Mouse (Mus musculus) lung, embryonic 14.5 days (tissue): ENCODE measurements around the gene Gnb1l. TPM values are rescaled to one million over a fixed set of nuclear protein-coding genes. Genes with fewer than 3 reads are reported as not detected.
A peak's percentile ranks its signal among the peaks of the same experiment; 100 is the strongest.

ENCODE experiments used
- ATAC-seq: fragments of 200-750 bp; cut with Nextera tagmentation; 2 replicates; pipeline ENCODE4 v1.8.0; 2017; ENCODE audit warnings: mild to moderate bottlenecking, moderate TSS enrichment, moderate library complexity; ENCODE audit not compliant: insufficient read depth
- DNase-seq: peaks from one replicate; pipeline ENCODE4 v3.0.0-alpha.2; 2015
- H3K27ac ChIP-seq: fragments of 300-500 bp; sonication (generic); 2 replicates; pipeline ENCODE4 v1.5.1; 2014; ENCODE audit warnings: low read depth, mild to moderate bottlenecking, moderate library complexity
- H3K27me3 ChIP-seq: fragments of 300-500 bp; sonication (generic); 2 replicates; pipeline ENCODE4 v1.6.1; 2014; ENCODE audit warnings: low read length, control low read depth; ENCODE audit not compliant: insufficient read depth
- H3K36me3 ChIP-seq: fragments of 300-500 bp; sonication (generic); 2 replicates; pipeline ENCODE4 v1.6.1; 2014; ENCODE audit warnings: control low read depth; ENCODE audit not compliant: insufficient read depth
- H3K4me1 ChIP-seq: fragments of 300-500 bp; sonication (generic); 2 replicates; pipeline ENCODE4 v1.6.1; 2014; ENCODE audit warnings: antibody characterized with exemption, control low read depth; ENCODE audit not compliant: insufficient read depth
- H3K4me2 ChIP-seq: fragments of 300-500 bp; sonication (generic); 2 replicates; pipeline ENCODE4 v1.6.1; 2014; ENCODE audit warnings: mild to moderate bottlenecking
- H3K4me3 ChIP-seq: fragments of 300-500 bp; sonication (generic); 2 replicates; pipeline ENCODE4 v1.5.1; 2014; ENCODE audit warnings: low read depth, low read length
- H3K9ac ChIP-seq: fragments of 300-500 bp; sonication (generic); 2 replicates; pipeline ENCODE4 v1.6.1; 2014
- H3K9me3 ChIP-seq: fragments of 300-500 bp; sonication (generic); 2 replicates; pipeline ENCODE4 v1.6.1; 2016; ENCODE audit warnings: low read depth, low read length, control low read depth
- CTCF ChIP-seq: IDR thresholded peaks from 2 replicates; pipeline ENCODE4 v1.5.1; 2016; ENCODE audit warnings: antibody characterized with exemption, low read depth
- WGBS: fragments of 180-500 bp; shearing (Covaris S2); extraction: QIAGEN DNeasy Blood & Tissue Kit; methylation state at CpG from one replicate; pipeline ENCODE4 v1.1.7; 2014; 5-methylcytosine and 5-hydroxymethylcytosine counted together
- polyA plus RNA-seq: library from polyadenylated mRNA; unstranded; fragments of >200 nt; fragmentation: Nextera tagmentation; extraction: Ambion mirVana; gene quantifications from 2 replicates; pipeline ENCODE4 v1.2.1, GENCODE M21; 2014

Gnb1l gene
- polyA plus RNA-seq, 1 experiment from 2014 or later, result 17.6 TPM

DNA sequence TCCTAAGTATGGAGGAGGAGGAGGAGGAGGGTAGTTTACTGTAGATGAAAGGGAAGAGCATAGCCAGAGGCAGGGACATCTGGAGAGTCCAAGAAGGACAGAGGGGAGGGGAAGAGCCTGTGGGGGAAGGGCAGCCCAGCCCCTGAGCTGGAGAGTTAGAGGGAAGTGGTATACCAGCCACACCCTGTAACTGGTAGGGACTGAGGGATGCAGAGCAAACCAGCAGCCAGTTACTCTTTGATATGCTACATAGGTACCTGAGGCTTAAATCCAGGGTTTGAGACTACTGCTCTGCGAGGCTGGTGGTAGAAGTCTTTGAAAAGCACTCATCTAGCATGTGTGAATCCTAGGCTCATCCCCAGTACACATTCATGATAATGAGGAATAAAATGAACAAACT lies 7.6 kb upstream of the Gnb1l start:
- H3K4me3 ChIP-seq, result no peak overlapping the region
- no peaks in the 10 kb centered on the region for H3K9me3 ChIP-seq
- 60% methylated on average over 1 of the region's 1 CpGs for WGBS
- DNase-seq (no peak), ATAC-seq (no peak)
- no peaks in the 10 kb centered on the region for H3K36me3 ChIP-seq
- H3K4me1 ChIP-seq, result no peaks in the 10 kb centered on the region
- no peak for TF ChIP-seq CTCF
- no peak overlapping the region for H3K9ac ChIP-seq
- H3K4me2 ChIP-seq, result no peak overlapping the region
- no peaks in the 10 kb centered on the region for H3K27me3 ChIP-seq
- no peak overlapping the region for H3K27ac ChIP-seq

DNA sequence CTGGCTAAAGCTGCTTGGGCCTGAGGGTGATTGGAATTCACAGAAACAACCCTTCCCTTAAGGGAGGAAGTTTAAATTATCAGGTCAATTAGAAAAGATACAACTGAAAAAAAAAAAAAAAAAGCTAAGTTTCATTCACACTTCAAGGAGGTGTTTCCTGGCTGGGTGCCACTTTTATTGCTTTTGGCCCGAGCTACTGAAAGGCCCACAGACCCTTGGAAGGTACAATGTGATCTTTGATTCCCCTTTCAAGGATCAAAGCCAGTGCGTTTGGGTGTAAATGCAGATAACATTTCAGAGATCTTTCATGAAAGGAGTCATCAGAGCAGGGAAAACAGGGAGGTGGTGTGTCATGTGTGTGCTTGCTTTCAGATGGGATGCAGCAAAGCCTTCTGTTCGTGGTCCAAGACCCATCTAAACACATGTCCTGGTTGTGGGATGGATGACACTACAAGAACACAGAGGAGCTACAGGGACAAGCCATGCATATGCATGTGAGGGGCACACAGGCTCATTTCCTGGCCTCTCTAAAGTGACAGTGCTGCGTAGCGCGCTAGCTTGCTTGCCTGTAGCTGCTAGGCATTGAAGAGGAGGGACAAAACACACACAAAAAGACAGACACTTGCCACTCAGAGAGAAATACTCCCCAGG lies 523 bp upstream of the Gnb1l start:
- H3K4me2 ChIP-seq, result peak overlapping the region; percentile 77
- peak; percentile 70 for DNase-seq

DNA sequence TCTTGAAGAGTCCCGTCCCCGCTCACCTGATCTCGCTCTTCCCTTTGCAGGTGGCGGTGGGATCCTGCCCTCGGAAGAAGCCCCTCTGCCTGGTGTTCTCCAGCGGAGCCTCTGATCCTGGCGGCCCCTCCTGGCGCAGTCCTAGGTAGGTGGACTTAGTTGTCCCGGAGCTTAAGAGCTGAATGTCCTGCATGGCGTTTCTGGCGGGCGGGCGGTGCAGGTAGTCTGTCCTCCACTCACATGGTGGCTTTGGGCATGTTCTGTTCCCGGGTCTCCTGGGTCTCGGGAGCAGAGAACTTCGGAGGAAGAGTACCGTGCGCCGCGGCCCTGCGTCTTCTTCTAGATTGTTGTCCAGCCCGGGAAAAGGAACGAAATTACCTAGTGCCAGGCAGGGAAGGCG lies 483 bp downstream of the Gnb1l start:
- peak overlapping the region; percentile 78 for H3K9ac ChIP-seq
- H3K27ac ChIP-seq, result peak overlapping the region; percentile 55; the same call in 1 of the 2 replicates
- H3K4me3 ChIP-seq, result peak overlapping the region; percentile 74

More for the DNA sequence above, 523 bp upstream of the Gnb1l start:
- peak; percentile 65 for ATAC-seq
- Histone ChIP-seq H3K4me3 (peak overlapping the region; percentile 74), H3K4me1 (peaks cover 5% of the 10 kb centered on the region; the same call in 1 of the 2 replicates), H3K9ac (peak overlapping the region; percentile 78), H3K36me3 (peaks cover 23% of the 10 kb centered on the region), H3K9me3 (no peaks in the 10 kb centered on the region), H3K27me3 (no peaks in the 10 kb centered on the region), H3K27ac (peak overlapping the region; percentile 89)
- 9% methylated on average over 6 of the region's 6 CpGs for WGBS
- TF ChIP-seq CTCF, result no peak

DNA sequence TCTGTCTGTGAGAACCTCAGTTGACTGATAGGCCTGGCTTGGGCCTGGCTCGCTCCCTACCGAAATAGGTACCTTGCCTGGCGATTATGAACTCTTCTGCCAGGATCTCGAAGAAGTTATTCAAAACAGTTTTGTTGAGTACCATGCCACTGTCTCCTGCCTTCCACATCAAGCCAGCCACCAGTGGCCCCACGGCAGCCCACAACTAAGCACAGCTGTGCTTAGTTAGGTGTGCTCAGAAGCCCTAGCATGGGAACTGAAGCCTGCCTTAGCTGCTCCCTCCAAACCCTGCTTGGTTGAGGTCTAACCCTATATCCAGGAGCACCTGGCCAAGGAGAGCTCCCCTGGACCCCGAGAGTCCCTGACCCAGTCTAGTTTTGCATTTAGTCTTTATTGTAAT lies 3.0 kb downstream of the Gnb1l start:
- TF ChIP-seq CTCF, result no peak
- Histone ChIP-seq H3K9ac (no peak overlapping the region), H3K4me3 (no peak overlapping the region), H3K36me3 (peaks cover 29% of the 10 kb centered on the region), H3K27ac (no peak overlapping the region), H3K9me3 (no peaks in the 10 kb centered on the region), H3K4me2 (no peak overlapping the region), H3K27me3 (no peaks in the 10 kb centered on the region), H3K4me1 (peaks cover 5% of the 10 kb centered on the region; the same call in 1 of the 2 replicates)
- ATAC-seq (no peak), DNase-seq (no peak)
- WGBS, result 96% methylated on average over 6 of the region's 6 CpGs

More for the DNA sequence above, 483 bp downstream of the Gnb1l start:
- H3K27me3 ChIP-seq, result no peaks in the 10 kb centered on the region
- DNase-seq (no peak), ATAC-seq (no peak)
- H3K4me2 ChIP-seq, result peak overlapping the region; percentile 77
- no peak for TF ChIP-seq CTCF
- peaks cover 5% of the 10 kb centered on the region; the same call in 1 of the 2 replicates for H3K4me1 ChIP-seq
- no peaks in the 10 kb centered on the region for H3K9me3 ChIP-seq
- WGBS, result 0% methylated on average over 24 of the region's 24 CpGs
- peaks cover 29% of the 10 kb centered on the region for H3K36me3 ChIP-seq

DNA sequence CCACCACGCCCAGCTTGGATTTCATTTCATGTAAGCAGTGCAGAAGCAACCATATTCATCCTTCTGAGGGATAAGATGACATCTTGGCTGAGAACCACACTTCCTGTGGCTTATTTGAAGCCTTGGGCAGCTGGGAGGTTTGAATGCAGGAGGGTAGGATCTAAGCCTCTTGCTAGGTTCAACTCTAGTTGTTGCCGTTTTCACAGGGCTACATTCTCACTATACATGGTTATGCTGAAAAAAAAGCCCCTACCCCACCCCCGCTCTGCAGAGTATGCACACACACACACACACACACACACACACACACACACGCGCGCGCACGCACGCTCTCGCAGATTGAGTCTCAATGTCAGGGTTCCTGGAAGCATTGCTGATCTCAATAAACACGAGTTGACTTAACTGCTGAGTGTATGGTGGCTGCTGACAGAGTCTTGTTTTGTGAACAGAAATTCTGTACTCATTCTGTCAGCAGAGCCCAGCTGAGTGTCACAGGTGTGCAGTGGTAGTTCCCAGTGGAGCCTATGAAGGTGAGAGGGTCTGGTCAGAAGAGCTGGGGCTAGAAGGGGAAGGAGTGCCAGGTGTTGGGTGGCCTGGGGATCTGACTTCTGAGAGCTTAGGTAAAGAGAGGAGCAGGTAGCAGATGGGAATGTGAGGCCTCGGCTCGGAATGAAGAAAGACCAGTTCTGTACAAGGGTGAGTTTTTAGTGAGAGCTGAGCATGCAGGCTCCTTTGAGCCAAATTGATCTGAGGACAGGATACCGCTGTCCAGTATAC lies 5.2 kb downstream of the Gnb1l start:
- DNase-seq (peak; percentile 34), ATAC-seq (peak; percentile 58; the same call in 1 of the 2 replicates)

DNA sequence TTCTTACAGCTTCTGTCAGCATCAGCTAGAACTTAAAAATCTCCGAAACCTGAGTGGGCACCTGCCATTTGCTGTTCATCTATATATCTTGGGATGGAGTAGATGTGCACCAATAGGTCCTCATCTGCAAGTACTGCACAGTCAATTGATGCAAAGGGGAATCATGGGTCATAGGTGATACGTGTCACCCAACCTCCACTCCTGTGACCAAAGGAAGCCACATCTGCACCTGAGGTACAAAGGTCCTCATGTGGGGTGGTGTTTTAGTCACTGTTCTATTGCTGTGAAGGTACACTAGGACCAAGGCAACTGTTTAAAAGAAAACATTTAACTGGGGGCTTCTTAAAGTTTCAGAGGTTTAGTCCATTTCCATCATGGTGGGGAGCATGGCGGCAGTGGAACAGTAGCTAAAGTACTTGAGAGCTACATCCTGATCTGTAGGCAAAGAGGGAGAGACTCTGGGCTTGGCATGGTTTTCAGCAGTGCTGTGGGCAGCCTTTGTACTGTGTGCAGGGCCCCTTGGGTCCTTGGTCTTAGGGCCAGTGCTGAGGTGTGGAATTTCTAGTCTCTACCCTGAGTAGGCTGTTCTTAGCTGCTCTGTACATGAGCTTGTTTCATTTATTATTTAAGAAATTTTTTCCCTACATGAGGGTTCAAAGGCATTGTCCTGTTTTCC lies 8.1 kb downstream of the Gnb1l start:
- peaks cover 16% of the 10 kb centered on the region for H3K36me3 ChIP-seq
- DNase-seq (no peak), ATAC-seq (no peak)
- 93% methylated on average over 3 of the region's 3 CpGs for WGBS
- no peak overlapping the region for H3K4me3 ChIP-seq
- no peak for TF ChIP-seq CTCF
- H3K27me3 ChIP-seq, result no peaks in the 10 kb centered on the region
- no peak overlapping the region for H3K9ac ChIP-seq
- H3K9me3 ChIP-seq, result no peaks in the 10 kb centered on the region
- no peak overlapping the region for H3K4me2 ChIP-seq
- no peaks in the 10 kb centered on the region for H3K4me1 ChIP-seq
- no peak overlapping the region for H3K27ac ChIP-seq

More for the DNA sequence above, 5.2 kb downstream of the Gnb1l start:
- WGBS, result 75% methylated on average over 14 of the region's 14 CpGs
- Histone ChIP-seq H3K9ac (no peak overlapping the region), H3K27me3 (no peaks in the 10 kb centered on the region), H3K4me1 (no peaks in the 10 kb centered on the region), H3K9me3 (no peaks in the 10 kb centered on the region), H3K27ac (peak overlapping the region; percentile 10; the same call in 1 of the 2 replicates), H3K4me3 (no peak overlapping the region), H3K4me2 (no peak overlapping the region), H3K36me3 (peaks cover 29% of the 10 kb centered on the region)
- no peak for TF ChIP-seq CTCF

DNA sequence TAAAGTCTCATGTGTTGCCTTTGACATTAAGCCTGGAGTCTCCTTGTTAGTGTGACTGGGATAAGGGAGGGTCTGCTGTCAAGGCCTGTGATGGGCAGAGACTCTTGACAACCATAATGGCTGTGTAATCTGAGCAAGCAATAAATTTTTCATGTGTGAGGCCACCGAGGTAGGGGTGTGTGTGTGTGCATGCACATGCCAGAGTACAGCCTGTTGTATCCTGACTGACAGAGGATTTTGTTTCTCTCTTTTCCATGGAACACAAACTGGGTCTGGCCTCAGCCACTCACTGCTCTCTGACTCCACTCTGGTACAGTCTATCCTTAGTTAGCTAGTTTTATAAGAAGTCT lies 8.7 kb downstream of the Gnb1l start:
- H3K9me3 ChIP-seq, result no peaks in the 10 kb centered on the region
- H3K27me3 ChIP-seq, result no peaks in the 10 kb centered on the region
- no peak overlapping the region for H3K9ac ChIP-seq
- H3K4me1 ChIP-seq, result no peaks in the 10 kb centered on the region
- no peak for TF ChIP-seq CTCF
- ATAC-seq, result no peak
- WGBS, result 30% methylated on average over 1 of the region's 1 CpGs
- peaks cover 11% of the 10 kb centered on the region for H3K36me3 ChIP-seq
- no peak overlapping the region for H3K27ac ChIP-seq
- no peak overlapping the region for H3K4me2 ChIP-seq
- H3K4me3 ChIP-seq, result no peak overlapping the region
- DNase-seq, result no peak
